Mouse (Mus musculus) lung, embryonic 16.5 days (tissue): Measurements from ENCODE around the gene Olfr1337. TPM values are rescaled to one million over a fixed set of nuclear protein-coding genes. Genes with fewer than 3 reads are reported as not detected.

Experiments
- polyA plus RNA-seq: library from polyadenylated mRNA; unstranded; fragments of >200 nt; fragmentation: Nextera tagmentation; extraction: Ambion mirVana; gene quantifications from 2 replicates; pipeline ENCODE4 v1.2.1, GENCODE M21; 2015

Olfr1337 gene
- polyA plus RNA-seq, 1 experiment from 2014 or later, result not detected

Other genes with a start within 250 kb of the Olfr1337 start
- 8.0 and 8.4 TPM in 2 replicates for gene Tmem125, start 238.5 kb downstream of the Olfr1337 start, polyA plus RNA-seq
- 1.3 and 1.6 TPM in 2 replicates for gene Cfap57, start 161.8 kb downstream of the Olfr1337 start, polyA plus RNA-seq
- 116 and 125 TPM in 2 replicates for gene Ebna1bp2, start 161.8 kb downstream of the Olfr1337 start, polyA plus RNA-seq
- gene Olfr62, start 123.6 kb downstream of the Olfr1337 start, polyA plus RNA-seq, result not detected in 2 replicates
- gene Olfr1342, start 89.8 kb downstream of the Olfr1337 start, polyA plus RNA-seq, result 0.50 and 0.59 TPM in 2 replicates
- not detected in 2 replicates for gene Olfr1341, start 79.1 kb downstream of the Olfr1337 start, polyA plus RNA-seq
- gene Olfr1340, start 62.4 kb downstream of the Olfr1337 start, polyA plus RNA-seq, result not detected in 2 replicates
- gene Olfr1339, start 50.4 kb downstream of the Olfr1337 start, polyA plus RNA-seq, result not detected in 2 replicates
- not detected in 2 replicates for gene Olfr1338, start 23.8 kb downstream of the Olfr1337 start, polyA plus RNA-seq
- not detected in 2 replicates for gene Olfr1335, start 27.4 kb upstream of the Olfr1337 start, polyA plus RNA-seq
- not detected in 2 replicates for gene Olfr1333, start 53.7 kb upstream of the Olfr1337 start, polyA plus RNA-seq
- gene Olfr1331, start 82.1 kb upstream of the Olfr1337 start, polyA plus RNA-seq, result not detected in 2 replicates
- gene Olfr1330, start 106.0 kb upstream of the Olfr1337 start, polyA plus RNA-seq, result not detected in 2 replicates
- gene Olfr1329, start 134.9 kb upstream of the Olfr1337 start, polyA plus RNA-seq, result not detected in 2 replicates
- not detected in 2 replicates for gene Olfr1328, start 156.0 kb upstream of the Olfr1337 start, polyA plus RNA-seq
- gene Lao1, start 179.0 kb upstream of the Olfr1337 start, polyA plus RNA-seq, result not detected in 2 replicates